Mouse (Mus musculus): ENCODE results near the gene Sf3b4. TPM values are rescaled to one million over a fixed set of nuclear protein-coding genes. Genes with fewer than 3 reads are reported as not detected.
"Not testable (repeated sequence)": the region's sequence is repeated elsewhere in the genome, so short reads cannot be mapped to it uniquely, and the experiment has no call there.

Gene Sf3b4
- total RNA-seq, 2 experiments from 2014 or later: 10.7 to 11.6 TPM

DNA sequence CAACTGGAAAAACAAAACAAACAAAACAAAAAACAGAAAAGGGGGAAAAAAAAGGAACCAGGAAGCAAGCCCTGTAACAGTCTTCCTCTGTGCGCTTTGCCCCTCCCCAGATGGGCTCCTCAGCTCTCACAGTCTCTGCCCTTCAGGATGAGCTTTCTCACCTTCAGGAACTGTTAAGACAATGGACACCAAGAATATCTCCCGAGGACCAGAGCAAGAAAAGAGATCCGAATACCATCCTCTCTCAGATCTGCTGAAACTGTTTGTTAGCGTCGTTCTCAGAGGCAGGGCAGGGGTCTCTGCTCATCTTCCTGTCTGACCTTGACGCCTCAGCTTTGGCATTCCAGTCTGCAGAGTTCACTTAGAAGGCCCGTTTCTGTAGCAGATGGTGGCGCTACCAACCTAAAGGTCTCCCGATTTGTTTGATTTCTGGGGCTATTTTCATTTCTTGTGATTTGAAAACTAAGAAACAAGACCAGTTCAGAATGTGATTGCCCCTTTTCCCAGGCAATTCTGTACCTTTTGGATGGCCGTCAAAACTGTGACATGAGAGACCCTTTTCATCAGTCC lies 1.1 kb upstream of the Sf3b4 start:
- no peak for DNase-seq
- intact Hi-C loops (cut with DNase I): no loop called here

- DNase-seq: no peak
- intact Hi-C loops (cut with DNase I): no loop called here
Measured at GRCm38 (mm10) chr3:96171583-96172196, 442 bp upstream of the Sf3b4 start.

DNA sequence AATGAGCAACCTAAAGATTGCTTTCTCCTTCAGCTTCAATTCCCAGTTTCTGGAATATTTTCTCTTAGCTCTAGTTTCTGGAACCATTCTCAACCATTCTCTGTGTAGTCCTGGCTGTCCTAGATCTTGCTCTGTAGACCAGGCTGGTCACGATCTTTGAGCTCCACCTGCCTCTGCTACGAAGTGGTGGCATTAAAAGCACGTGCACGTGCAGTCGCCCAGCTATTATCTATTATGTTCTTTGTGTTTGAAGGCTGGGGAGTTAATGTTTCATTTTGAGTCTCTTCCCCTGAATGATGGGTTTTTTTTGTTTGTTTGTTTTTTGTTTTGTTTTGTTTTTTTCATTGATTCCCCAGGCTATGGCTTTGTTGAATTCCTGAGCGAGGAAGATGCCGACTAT lies 1.1 kb downstream of the Sf3b4 start:
- no peak for DNase-seq
- intact Hi-C loops (cut with DNase I): no loop called here

DNA sequence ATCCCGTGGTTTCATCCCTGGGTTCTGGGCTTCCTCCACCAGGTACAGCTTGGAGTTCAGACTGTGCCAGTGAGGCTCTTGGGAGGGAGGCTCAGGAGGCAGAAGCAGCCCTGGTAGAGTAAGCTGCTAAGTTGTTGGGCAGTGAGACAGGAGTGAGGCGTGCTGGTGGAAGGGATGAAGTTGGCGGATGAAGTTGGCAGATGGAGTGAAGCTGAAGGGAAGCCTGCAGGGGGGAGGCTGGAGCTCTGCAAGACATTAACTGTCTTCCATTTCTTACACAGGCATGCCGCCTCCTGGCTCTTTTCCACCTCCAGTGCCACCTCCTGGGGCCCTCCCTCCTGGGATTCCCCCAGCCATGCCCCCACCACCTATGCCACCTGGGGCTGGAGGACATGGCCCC lies 1.9 kb downstream of the Sf3b4 start:
- intact Hi-C loops (cut with DNase I); DNase-seq: not testable (repeated sequence)

- DNase-seq: no peak
- intact Hi-C loops (cut with DNase I): no loop called here
Measured at GRCm38 (mm10) chr3:96175251-96175650, 3.1 kb downstream of the Sf3b4 start.

DNA sequence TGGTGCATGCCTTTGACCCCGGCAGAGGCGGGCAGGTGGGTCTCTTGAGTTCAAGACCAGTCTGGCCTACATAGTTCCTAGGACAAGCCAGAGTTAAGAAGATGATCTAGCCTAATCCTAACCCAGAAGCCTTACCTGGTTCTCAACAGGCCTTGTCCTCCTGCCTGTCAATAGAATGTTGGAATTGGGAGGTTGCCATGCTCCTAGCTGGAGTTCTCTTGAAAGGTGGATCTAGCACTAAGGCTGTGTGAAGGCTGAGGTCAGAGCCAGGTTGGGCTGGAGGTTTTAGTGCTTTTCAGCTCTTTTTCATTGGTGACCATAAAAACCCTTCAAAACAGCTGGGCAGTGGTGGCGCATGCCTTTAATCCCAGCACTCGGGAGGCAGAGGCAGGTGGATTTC lies 6.3 kb downstream of the Sf3b4 start:
- intact Hi-C loops (cut with DNase I): no loop called here
- no peak for DNase-seq

DNA sequence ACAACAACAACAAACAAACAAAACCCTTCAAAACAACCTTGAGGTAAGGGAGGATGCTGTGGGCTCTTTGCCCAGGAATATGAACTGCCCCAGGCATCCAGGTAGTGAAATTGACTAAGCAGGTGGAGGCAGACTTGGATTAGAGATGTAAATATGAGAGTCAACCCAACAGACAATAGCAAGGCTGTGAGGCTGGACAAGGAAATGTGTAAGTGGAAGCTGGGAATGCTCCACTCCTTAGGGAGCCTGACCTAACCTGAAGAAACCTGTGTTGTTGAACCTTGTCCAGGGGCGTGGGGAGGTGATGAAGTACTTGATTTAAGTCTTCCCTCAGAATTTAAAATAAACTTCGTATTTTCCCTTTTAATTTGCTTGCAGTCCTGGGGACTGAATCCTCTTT lies 6.8 kb downstream of the Sf3b4 start:
- intact Hi-C loops (cut with DNase I): no loop called here
- no peak for DNase-seq

DNA sequence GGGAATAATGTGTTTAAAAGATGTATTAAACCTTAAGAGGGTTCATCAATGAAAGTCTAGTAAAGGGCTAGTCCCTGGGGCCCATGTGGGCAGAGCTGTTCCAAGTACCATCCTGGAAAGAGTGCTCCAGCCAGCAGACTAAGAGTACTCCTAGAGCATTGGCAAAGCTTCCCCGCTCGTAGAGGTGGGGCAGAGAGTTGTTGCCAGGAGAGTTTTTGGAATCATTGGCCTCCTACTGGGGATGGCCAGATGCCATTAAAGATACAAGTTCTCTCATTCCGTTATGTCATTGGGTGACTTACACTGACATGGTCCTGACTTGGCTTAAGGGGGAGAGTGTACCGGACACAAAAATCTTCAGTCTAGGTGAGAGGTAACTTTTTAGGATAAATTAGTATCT lies 7.4 kb downstream of the Sf3b4 start:
- intact Hi-C loops (cut with DNase I): no loop called here
- peak in 1 of 2 experiments; percentile 42 for DNase-seq

DNA sequence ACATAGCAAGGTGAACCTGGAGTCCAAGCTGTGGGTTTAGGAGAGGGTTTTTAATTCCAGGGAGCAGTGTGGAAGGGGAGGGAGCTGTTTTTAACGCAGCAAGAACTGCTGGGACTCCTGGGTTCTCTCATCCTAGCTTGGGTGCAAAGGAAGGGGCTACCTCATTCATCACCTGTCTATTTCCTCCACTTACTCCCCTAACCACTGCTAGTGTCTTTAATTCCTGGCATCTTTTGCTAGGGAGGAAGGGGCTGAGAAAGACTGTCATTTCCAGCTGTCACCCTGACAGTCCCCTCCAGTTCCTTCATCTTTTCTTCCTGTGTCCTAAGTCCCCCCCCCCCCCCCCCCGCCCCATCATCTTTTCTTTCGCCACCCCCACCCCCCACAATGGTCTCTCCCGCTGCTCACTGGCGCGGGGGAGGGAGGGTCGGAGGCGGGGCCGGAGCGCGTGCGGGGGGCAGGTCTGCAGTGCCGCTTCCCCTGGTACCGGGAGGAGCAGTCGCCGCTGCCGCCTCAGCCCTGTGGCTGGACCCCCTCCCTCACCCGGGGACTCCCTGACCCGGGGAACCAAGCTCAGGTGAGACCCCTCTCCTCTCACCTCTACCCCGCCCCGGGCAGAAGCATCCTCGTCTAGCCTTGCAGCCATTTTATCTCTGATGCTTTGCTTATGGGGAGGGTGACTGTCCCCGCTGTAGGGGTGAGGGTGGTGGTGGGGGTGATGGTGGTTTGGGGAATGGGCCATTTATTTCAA lies 8.8 kb downstream of the Sf3b4 start, which contains the start of gene Sv2a:
TSS of gene Sv2a (plus strand) at position 425 of the 751 bp plus-strand sequence.
- no peak for DNase-seq
- intact Hi-C loops (cut with DNase I): no loop called here

GRCm38 (mm10) chr3:96181510-96182381 lies 9.6 kb downstream of the Sf3b4 start:
- intact Hi-C loops (cut with DNase I): no loop called here
- no peak for DNase-seq

DNA sequence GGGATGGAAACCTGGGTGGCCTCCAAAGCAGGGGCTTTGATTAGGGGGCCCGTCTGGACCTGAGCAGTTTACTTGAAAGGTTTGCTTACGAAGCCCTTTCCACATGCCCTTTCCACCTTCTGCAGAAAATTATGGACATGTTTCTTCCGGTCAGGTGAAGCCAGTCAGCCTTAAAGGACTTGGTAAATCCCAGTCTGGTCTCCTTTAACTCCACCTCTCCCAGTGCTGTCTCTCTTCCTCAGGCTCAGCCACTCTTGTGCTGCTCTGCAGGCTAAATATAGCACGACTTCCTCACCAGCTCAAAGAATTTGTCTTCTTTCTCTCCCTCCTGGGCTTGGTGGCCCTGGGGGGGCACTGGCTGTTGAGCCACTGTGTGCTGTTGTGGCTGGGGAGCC lies 10.2 kb downstream of the Sf3b4 start:
- intact Hi-C loops (cut with DNase I): no loop called here
- DNase-seq: no peak

- no peak for DNase-seq
Measured at GRCm38 (mm10) chr3:96192977-96193376, 20.8 kb downstream of the Sf3b4 start.

GRCm38 (mm10) chr3:96194966-96195365 lies 22.8 kb downstream of the Sf3b4 start:
- intact Hi-C loops (cut with DNase I): no loop called here
- DNase-seq: no peak

More at GRCm38 (mm10) chr3:96192977-96193376, 20.8 kb downstream of the Sf3b4 start:
- intact Hi-C loops (cut with DNase I): no loop called here

- DNase-seq: no peak
- intact Hi-C loops (cut with DNase I): no loop called here
Measured at GRCm38 (mm10) chr3:96195616-96196313, 23.6 kb downstream of the Sf3b4 start.

GRCm38 (mm10) chr3:96196437-96197128 lies 24.5 kb downstream of the Sf3b4 start:
- intact Hi-C loops (cut with DNase I): no loop called here
- no peak for DNase-seq

DNA sequence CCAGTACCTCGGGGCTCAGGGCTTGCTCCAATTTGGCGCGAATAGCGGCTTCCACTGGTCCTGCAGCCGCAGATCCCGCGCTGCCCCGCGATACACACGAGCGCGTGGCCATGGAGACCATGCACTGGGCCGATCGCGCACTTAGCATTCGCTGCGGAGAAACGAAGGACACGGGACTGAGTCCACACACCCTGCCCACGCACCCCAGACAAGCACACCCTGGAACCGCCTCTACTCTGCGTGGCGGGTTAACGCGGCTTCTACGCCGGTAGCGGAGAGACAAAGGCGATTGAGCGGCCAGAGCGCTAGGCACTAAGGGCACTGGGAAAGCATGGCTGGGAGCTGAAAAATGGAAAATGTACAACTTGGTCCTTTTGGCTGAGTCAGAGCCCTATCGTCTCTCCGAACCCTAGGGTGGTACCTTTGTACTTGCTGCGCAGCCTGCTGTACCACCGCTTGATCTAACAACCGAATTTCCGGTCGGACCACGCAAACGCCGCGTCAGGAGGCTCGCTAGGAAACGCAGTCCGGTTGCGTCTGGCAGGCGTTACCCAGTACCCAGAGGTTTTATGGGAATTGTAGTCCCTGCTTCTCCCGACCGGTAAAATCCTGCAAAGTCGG lies 25.1 kb downstream of the Sf3b4 start:
- peak; percentile 76 for DNase-seq
- intact Hi-C loops (cut with DNase I): no loop called here

GRCm38 (mm10) chr3:96198181-96198580 lies 26.0 kb downstream of the Sf3b4 start:
- intact Hi-C loops (cut with DNase I): no loop called here
- DNase-seq: no peak

DNA sequence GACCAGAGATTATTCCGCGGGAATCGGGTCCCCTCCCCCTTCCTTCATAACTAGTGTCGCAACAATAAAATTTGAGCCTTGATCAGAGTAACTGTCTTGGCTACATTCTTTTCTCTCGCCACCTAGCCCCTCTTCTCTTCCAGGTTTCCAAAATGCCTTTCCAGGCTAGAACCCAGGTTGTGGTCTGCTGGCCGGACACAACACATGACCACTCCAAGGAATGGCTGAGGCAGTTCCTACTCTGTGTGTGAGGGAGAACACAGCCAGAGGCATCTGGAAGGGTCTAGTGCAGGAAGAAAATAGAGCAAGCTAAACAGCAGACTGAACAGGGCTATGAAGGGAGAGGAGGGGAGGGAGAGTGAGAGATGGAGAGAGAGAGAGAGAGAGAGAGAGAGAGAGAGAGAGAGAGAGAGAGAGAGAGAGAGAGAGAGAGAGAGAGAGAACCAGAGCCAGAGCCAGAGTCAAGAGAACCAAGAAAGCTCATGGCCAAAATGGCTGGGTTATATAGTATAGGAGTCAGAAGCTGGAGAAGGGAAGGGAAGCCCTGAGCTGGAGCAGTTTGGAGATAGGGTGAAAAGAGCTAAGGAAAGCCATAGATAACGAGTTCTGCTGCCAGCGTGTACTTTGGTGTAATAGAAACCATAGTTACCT lies 26.6 kb downstream of the Sf3b4 start:
- DNase-seq; intact Hi-C loops (cut with DNase I): not testable (repeated sequence)

DNA sequence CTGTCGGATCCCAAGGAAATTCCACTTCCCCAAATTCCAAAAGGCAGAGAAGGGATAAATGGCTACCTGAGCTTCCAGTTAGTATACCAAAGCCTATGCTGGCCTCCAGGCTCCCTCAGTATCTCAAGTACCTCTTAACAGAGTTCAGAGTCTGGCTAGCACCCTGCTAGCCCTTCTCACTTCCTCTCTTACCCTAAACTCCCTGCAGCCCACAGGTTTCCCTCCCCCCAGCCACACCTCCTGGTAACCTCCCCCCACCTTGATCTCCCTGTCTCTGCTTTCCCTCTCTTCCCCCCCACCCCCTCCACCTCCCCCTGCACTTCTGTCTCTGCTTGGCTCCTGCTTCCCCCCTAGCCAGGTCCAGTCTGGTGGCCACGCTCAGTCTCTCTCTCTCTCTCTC lies 27.6 kb downstream of the Sf3b4 start:
- intact Hi-C loops (cut with DNase I): no loop called here
- DNase-seq: no peak
